Mouse (Mus musculus): ENCODE data around the gene Kcng4. TPM values are rescaled to one million over a fixed set of nuclear protein-coding genes. Genes with fewer than 3 reads are reported as not detected.

Kcng4 gene
- polyA plus RNA-seq, 2 experiments, result 0.11 to 0.14 TPM

- Histone ChIP-seq H3K27me3 (ENCODE audit: control insufficient read depth, insufficient read depth, low read length) (no peaks in the 10 kb centered on the region), H3K9ac (ENCODE audit: low read depth, low read length, severe bottlenecking) (no peak overlapping the region), H3K4me3 (replicated peaks; ENCODE audit: low read length) (no peak overlapping the region), H3K9me3 (ENCODE audit: control insufficient read depth, low read length) (no peaks in the 10 kb centered on the region), H3K4me1 (ENCODE audit: control insufficient read depth, insufficient read depth, low read length) (peaks cover 4% of the 10 kb centered on the region), H3K36me3 (ENCODE audit: control insufficient read depth, insufficient read depth, low read length) (no peaks in the 10 kb centered on the region), H3K4me2 (replicated peaks; ENCODE audit: low read depth, low read length, severe bottlenecking) (no peak overlapping the region), H3K27ac (replicated peaks; ENCODE audit: low read depth, low read length) (no peak overlapping the region)
- DNase-seq (ENCODE audit: low spot score), result peak; percentile 42
- peak; percentile 34; the same call in 1 of the 2 replicates for ATAC-seq (ENCODE audit: low FRiP score, low read depth)
- TF ChIP-seq POLR2A (IDR thresholded peaks at IDR 0.05; ENCODE audit: borderline replicate concordance, extremely low read depth, insufficient read depth, insufficient read length), result no peak
- WGBS, result 11% methylated on average over 2 of the region's 2 CpGs
Measured at GRCm38 (mm10) chr8:119651324-119651723, 15.8 kb upstream of the Kcng4 start.

DNA sequence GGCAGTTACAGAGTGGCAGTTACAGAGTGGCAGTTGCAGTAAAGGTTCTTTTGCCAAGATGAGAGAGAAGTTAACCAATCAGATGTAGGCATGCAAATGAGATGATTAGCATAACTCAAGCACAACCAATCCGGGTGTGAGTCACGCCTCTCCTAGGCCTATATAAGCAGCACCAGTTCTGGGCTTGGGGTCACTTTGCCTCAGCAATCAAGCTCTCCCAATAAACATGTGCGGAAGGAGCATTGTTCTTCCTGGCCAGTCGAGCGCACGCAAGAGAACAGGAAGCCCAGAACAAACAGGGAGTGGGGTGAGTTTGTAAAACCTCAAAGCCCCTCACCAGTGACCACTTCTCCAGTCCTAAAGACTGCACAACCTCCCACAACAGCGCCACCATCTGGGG is 11.4 kb upstream of the Kcng4 start:
- Histone ChIP-seq H3K4me1 (ENCODE audit: control insufficient read depth, insufficient read depth, low read length) (peaks cover 4% of the 10 kb centered on the region; the same call in 1 of the 2 replicates), H3K27ac (replicated peaks; ENCODE audit: low read depth, low read length) (no peak overlapping the region), H3K27me3 (ENCODE audit: control insufficient read depth, insufficient read depth, low read length) (no peaks in the 10 kb centered on the region), H3K36me3 (ENCODE audit: control insufficient read depth, insufficient read depth, low read length) (no peaks in the 10 kb centered on the region), H3K4me2 (replicated peaks; ENCODE audit: low read depth, low read length, severe bottlenecking) (no peak overlapping the region), H3K4me3 (replicated peaks; ENCODE audit: low read length) (no peak overlapping the region), H3K9ac (ENCODE audit: low read depth, low read length, severe bottlenecking) (no peak overlapping the region), H3K9me3 (ENCODE audit: control insufficient read depth, low read length) (no peaks in the 10 kb centered on the region)
- WGBS, result 81% methylated on average over 7 of the region's 7 CpGs
- no peak for TF ChIP-seq POLR2A (IDR thresholded peaks at IDR 0.05; ENCODE audit: borderline replicate concordance, extremely low read depth, insufficient read depth, insufficient read length)
- no peak for DNase-seq (ENCODE audit: low spot score)
- ATAC-seq (ENCODE audit: low FRiP score, low read depth), result no peak

GRCm38 (mm10) chr8:119646197-119646596 is 10.7 kb upstream of the Kcng4 start:
- H3K27ac ChIP-seq (replicated peaks; ENCODE audit: low read depth, low read length), result no peak overlapping the region
- H3K36me3 ChIP-seq (ENCODE audit: control insufficient read depth, insufficient read depth, low read length), result no peaks in the 10 kb centered on the region
- H3K4me3 ChIP-seq (replicated peaks; ENCODE audit: low read length), result no peak overlapping the region
- no peaks in the 10 kb centered on the region for H3K27me3 ChIP-seq (ENCODE audit: control insufficient read depth, insufficient read depth, low read length)
- no peaks in the 10 kb centered on the region for H3K9me3 ChIP-seq (ENCODE audit: control insufficient read depth, low read length)
- 0 out of 2 replicates have a peak, but pooled peaks cover under 1% of the 10 kb centered on the region for H3K4me1 ChIP-seq (ENCODE audit: control insufficient read depth, insufficient read depth, low read length)
- H3K9ac ChIP-seq (ENCODE audit: low read depth, low read length, severe bottlenecking), result no peak overlapping the region
- ATAC-seq (ENCODE audit: low FRiP score, low read depth) (no peak), DNase-seq (ENCODE audit: low spot score) (no peak)
- H3K4me2 ChIP-seq (replicated peaks; ENCODE audit: low read depth, low read length, severe bottlenecking), result no peak overlapping the region
- TF ChIP-seq POLR2A (IDR thresholded peaks at IDR 0.05; ENCODE audit: borderline replicate concordance, extremely low read depth, insufficient read depth, insufficient read length), result no peak
- 73% methylated on average over 3 of the region's 3 CpGs for WGBS

DNA sequence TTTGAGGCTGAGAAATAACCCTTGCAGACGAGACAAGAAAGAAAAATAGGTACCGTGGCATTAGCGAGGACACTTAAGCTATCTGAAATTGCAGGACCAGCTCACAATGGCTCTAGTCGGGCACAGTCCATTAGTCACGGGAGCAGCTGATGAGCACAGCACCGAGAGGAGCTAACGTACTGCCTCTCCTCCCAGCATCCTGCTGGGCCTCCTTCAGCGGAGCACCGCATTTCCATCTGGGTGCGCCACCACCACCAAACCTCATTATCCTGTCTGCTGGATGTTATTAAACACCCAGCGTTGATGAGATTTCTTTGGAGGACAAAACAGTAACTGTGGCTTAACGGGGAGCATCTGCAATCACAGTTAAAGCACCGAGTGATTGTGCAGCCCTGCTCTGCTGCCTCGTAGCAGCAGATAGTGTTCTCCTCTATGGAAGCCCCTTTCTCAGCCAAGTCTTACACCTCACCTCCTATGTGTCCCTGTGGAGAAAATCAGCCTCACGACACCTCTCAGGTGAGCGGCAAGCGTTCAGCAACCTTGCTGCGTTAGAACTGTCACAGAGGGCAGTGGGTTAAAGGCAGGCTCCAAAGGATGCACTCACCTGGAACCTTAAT is 9.6 kb upstream of the Kcng4 start:
- WGBS, result 56% methylated on average over 18 of the region's 18 CpGs
- H3K27ac ChIP-seq (replicated peaks; ENCODE audit: low read depth, low read length), result no peak overlapping the region
- H3K4me1 ChIP-seq (ENCODE audit: control insufficient read depth, insufficient read depth, low read length), result no peaks in the 10 kb centered on the region
- H3K9me3 ChIP-seq (ENCODE audit: control insufficient read depth, low read length), result no peaks in the 10 kb centered on the region
- DNase-seq (ENCODE audit: low spot score), result no peak
- H3K4me2 ChIP-seq (replicated peaks; ENCODE audit: low read depth, low read length, severe bottlenecking), result no peak overlapping the region
- no peaks in the 10 kb centered on the region for H3K36me3 ChIP-seq (ENCODE audit: control insufficient read depth, insufficient read depth, low read length)
- H3K4me3 ChIP-seq (replicated peaks; ENCODE audit: low read length), result no peak overlapping the region
- ATAC-seq (ENCODE audit: low FRiP score, low read depth), result no peak
- no peak for TF ChIP-seq POLR2A (IDR thresholded peaks at IDR 0.05; ENCODE audit: borderline replicate concordance, extremely low read depth, insufficient read depth, insufficient read length)
- H3K27me3 ChIP-seq (ENCODE audit: control insufficient read depth, insufficient read depth, low read length), result no peaks in the 10 kb centered on the region
- H3K9ac ChIP-seq (ENCODE audit: low read depth, low read length, severe bottlenecking), result no peak overlapping the region

DNA sequence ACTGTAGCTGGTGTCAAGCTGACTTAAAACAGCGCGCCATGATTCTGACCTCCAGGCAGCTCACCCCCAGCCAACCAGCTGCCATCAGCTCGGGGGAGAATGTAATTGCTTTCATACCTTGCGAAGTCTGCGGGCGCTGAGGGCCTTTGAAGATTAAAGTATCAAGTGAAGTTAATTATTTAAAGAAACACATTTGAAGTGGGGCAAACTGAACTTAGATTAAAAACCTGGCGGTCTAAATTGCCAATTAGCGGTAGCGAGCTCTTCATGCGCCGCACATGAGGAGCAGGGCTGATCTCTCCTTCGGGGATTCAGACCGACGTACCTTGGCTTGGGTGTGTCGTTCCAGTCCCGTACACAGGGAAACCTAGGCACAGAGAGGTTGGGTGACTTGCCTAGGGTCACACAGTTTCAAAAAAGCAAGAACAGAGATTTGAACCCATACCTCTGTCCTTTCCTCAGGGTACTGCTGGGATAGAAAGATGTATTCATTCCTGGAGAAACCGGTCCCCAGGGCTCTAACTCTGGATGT is 9.0 kb upstream of the Kcng4 start:
- 53% methylated on average over 17 of the region's 17 CpGs for WGBS
- Histone ChIP-seq H3K9me3 (ENCODE audit: control insufficient read depth, low read length) (no peaks in the 10 kb centered on the region), H3K4me2 (replicated peaks; ENCODE audit: low read depth, low read length, severe bottlenecking) (no peak overlapping the region), H3K4me3 (replicated peaks; ENCODE audit: low read length) (no peak overlapping the region), H3K36me3 (ENCODE audit: control insufficient read depth, insufficient read depth, low read length) (no peaks in the 10 kb centered on the region), H3K9ac (ENCODE audit: low read depth, low read length, severe bottlenecking) (no peak overlapping the region), H3K27ac (replicated peaks; ENCODE audit: low read depth, low read length) (no peak overlapping the region), H3K27me3 (ENCODE audit: control insufficient read depth, insufficient read depth, low read length) (no peaks in the 10 kb centered on the region), H3K4me1 (ENCODE audit: control insufficient read depth, insufficient read depth, low read length) (no peaks in the 10 kb centered on the region)
- no peak for TF ChIP-seq POLR2A (IDR thresholded peaks at IDR 0.05; ENCODE audit: borderline replicate concordance, extremely low read depth, insufficient read depth, insufficient read length)
- ATAC-seq (ENCODE audit: low FRiP score, low read depth) (no peak), DNase-seq (ENCODE audit: low spot score) (no peak)
